Mouse (Mus musculus) thymus, postnatal 4 days (tissue): ENCODE measurements around the gene Saysd1.

Experiments
- DNase-seq: peaks from one replicate; pipeline ENCODE4 v3.0.0; 2021

The Saysd1 gene

DNA sequence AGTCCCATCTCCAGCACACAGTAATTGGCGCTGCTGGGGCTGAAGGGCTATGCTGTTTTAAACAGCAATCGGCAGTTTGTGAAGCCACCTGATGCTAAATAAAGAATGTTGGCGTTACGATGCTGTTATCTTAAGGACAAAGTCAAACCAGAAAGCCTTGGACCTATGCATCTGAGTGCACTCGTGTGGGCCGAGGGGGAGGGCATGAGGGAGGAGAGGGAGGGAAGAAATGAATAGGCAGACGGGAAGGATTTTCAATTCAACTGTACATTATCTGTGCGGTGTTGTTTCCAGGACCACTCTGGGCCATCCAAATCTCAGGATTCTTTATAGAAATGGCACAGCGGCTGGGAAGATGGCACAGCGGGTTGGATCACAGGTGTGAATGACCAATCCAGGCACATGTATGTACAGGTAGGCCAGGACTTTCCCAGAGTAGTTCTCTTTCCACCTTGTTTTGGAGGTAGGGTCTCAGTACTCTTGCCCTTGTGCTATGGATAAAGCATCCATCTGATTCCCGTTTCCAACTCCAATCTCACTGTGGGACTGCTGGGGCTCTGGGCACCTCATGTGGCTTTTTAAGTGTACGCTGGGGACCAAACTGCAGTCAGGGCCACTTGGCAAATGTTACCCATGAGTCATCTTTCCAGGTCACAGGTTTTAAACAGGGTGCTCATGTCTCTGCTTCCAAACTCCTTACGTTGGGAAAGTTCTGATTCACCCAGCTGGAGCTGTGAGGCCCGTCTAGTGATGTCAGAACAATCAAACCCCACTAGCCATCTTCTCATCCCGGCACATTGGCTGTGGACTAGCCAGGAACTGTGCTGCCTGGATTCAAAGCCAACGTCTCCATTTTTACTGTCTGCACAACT lies at the start of gene Saysd1:
TSS of gene Saysd1 (minus strand) at position 51 of the 872 bp plus-strand sequence.
- no peak for DNase-seq

- no peak for DNase-seq
Observed at GRCm38 (mm10) chr14:20185426-20185825, 47.1 kb upstream of the Saysd1 start.

DNA sequence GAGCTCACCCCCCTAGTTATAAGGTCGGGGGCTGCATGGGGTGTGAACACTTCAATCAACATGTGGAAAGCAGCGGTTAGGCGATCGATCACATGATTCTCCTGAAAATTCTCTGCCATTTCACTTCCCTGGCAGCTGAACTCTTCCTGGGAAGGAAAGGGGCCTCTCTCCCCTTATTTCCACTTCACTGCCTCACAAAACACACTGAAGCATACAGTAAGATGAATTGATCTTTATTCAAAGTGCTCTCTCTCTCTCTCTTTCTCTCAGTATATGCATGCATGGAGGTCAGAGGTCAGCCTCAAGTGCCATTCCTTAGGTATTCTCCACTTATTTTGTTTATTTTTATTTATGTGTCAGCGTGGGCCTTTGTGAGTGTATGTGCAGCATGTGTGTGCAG lies 45.4 kb upstream of the Saysd1 start:
- DNase-seq: no peak

DNA sequence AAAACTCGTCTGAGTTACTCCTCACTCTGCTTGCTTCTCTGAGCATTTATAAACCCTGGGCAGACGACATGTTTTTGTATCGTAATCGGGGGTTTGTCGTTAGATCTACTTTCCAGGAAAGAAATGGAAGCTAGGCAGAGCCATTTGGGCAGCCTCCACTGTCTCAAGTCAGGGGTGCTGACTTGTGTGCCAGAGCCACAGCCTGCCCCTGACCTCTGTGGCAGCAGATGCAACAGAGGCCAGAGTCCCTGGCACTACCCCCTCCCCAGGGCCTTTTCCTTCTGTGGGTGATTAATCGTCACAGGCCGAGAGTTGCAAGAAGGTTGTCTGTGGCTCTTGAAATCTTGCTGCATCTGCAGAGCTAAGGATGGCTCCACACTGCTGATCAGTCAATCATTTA lies 44.3 kb upstream of the Saysd1 start:
- no peak for DNase-seq

GRCm38 (mm10) chr14:20181466-20181921 lies 43.2 kb upstream of the Saysd1 start, which contains the start of gene Kcnk5:
Gene Kcnk5, minus strand, starts transcription at chr14:20181809.
- DNase-seq: peak; percentile 97

- DNase-seq: peak; percentile 59
Observed at GRCm38 (mm10) chr14:20180751-20181162, 42.4 kb upstream of the Saysd1 start.

- no peak for DNase-seq
Observed at GRCm38 (mm10) chr14:20180304-20180703, 42.0 kb upstream of the Saysd1 start.

DNA sequence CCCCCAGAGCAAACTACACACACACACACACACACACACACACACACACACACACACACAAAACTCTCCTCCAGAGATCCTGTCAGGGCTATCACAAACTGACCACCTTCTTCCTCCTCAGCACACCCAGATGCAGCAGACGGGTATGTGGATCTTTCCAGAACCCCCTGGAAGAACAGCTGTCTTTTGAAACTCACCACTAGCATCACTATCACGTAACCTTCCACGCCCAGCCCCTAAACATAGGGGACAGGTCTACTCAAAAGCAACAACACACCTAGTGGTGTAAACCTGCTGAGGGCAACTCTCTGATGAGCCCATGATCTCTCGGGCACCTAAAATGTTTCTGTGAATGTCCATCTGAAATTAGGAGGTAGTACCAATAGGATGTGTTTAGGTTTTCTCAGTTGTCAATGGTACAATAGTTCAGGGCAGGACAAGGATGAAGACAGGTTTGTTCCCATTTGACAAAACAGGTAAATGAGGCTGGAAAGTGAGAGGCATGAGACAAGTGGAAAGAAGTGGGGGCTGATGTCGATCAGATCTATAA lies 41.5 kb upstream of the Saysd1 start:
- DNase-seq: no peak

DNA sequence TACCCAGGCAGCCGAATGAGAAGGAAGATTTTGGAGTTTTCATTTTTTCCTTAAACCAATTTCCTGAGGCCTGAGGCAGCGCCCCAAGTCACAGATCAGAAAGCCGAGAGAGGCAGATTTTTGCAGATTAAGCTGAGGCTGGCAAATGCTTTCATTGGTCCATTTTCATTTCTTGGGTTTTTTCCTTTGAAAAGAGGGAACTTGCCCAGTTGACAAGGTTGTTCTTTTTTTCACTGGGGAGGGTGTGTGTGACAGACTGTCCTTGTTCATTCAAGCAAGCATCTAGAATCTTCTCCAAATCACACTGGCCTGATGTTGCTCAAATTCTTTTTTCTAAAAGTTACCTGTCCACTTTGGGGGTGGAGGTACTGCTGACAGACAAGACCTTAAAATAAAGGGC lies 40.7 kb upstream of the Saysd1 start:
- DNase-seq: no peak

- DNase-seq: peak; percentile 22
Observed at GRCm38 (mm10) chr14:20178593-20178992, 40.3 kb upstream of the Saysd1 start.

GRCm38 (mm10) chr14:20177494-20178123 lies 39.3 kb upstream of the Saysd1 start:
- DNase-seq: no peak

- no peak for DNase-seq
Observed at GRCm38 (mm10) chr14:20175705-20176104, 37.4 kb upstream of the Saysd1 start.

- no peak for DNase-seq
Observed at GRCm38 (mm10) chr14:20175114-20175513, 36.8 kb upstream of the Saysd1 start.

- DNase-seq: no peak
Observed at GRCm38 (mm10) chr14:20174696-20175095, 36.4 kb upstream of the Saysd1 start.

DNA sequence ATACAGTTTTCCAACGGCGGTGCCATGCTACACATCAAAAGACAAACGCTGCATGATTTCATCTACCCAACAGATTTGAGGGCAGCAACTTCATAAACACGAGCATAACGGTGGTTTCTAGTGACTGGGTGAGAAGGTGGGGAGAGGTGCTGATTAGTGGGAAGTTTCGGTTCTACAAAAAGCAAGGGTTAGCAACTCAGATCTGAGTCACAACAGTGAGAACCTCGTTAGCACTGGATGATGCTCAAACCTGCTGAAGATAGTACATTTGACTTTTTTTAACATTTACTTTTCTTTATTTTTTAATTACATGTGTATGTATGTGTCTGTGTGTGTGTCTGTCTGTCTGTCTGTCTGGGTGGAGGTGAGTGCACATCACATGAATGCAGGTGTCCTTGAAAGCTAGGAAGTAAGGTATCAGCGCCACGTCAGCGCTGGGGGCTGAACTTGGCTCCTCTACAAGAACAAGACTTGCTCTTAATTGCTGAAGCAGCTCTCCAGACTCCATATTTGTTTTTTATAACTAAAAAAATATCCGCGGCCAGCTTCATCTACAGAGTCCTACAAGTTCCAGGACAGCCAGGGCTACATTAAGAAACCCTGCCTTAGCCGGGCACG lies 35.6 kb upstream of the Saysd1 start:
- peak; percentile 30 for DNase-seq

DNA sequence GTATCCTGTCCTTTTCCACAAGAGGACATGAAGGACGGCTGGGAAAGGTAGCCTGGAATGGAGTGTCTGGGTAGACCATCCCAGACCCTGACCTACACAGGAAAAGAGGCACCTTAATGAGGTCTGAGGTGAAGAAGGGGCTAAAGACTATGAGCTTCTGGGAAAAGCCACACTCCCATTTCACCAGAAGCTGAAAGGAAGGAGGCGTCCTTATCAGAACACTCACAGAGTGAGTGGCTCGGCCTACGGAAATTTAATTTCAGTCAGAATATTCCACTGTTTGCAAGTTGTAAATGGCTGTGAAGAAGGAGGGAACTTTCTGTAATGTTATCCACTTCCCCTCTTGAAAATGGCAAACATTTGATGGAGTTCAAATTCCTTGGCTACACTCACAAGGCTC lies 34.6 kb upstream of the Saysd1 start:
- DNase-seq: no peak

GRCm38 (mm10) chr14:20172509-20172908 lies 34.2 kb upstream of the Saysd1 start:
- DNase-seq: peak; percentile 36

DNA sequence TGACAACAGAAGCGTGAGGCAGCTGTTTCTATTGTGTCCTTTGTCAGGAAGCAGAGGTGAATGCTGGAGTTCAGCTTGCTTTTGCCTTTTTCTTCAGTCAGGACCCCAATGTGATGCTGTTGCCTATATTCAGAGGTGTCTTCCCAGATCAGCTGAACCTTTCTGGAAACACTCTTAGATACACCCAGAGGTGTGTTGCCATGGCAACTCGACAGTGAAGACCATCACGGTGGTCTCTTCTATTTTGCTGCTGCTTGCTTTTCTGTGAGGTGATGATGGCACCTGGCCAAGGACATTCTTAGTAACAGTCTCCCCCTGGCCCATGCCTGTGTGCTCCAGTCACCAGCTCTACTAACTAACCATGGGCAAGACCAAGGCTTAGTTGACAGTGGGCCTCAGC lies 33.5 kb upstream of the Saysd1 start:
- DNase-seq: no peak

DNA sequence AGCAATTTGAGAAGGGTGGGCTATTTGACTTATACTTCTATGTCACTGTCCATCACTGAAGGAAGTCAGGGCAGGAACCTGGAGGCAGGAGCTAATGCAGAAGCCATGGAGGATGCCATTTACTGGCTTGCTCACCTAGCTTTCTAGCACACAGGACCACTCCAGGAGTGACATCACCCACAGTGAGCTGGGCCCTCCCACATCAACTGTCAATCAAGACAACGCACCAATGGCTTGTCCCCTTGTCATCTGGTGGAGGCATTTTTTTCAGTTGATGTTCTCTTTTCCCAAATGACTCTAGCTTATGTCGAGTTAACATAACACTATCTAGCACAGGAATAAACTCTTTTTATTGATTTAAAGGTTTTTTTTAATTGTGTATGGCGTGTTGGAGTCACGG lies 30.9 kb upstream of the Saysd1 start:
- peak; percentile 24 for DNase-seq

DNA sequence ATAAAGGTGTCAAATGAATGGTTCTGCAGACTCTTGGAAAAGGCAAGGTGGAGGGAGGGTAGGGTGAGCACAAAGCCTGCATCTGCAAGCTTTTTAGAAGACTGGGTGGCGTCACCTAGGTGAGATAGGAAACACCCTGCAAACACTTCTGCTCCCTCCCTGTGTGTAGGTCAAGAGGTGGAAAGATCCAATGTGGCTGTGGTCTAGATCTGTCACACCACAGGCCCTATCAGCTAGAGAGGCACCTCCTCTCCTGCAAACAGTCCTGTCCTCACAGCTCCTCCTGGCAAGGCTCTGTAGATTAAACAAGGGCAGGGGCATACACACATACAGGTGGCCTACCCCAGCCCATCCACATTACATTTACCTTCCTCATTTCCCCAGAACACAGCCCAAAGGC lies 30.1 kb upstream of the Saysd1 start:
- DNase-seq: no peak

- no peak for DNase-seq
Observed at GRCm38 (mm10) chr14:20168054-20168453, 29.7 kb upstream of the Saysd1 start.

DNA sequence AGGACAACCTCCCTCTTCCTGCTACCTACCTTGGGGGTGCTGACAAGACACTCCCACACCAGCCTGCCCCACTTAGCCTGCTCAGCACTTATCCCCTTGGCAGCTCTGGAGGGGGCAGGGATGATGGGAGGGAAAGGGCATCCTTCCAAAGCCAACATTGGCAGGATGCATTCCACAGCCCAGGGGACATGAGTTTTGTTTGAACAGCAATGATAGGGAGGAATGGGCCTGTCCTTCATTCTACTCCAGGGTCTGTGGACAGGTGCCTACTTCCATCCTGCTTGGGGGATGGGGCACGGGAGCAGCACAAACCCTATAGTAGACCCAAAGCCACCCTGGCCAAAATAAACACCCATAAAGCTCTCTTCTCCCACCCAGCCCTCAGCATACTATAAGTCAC lies 27.1 kb upstream of the Saysd1 start:
- no peak for DNase-seq

DNA sequence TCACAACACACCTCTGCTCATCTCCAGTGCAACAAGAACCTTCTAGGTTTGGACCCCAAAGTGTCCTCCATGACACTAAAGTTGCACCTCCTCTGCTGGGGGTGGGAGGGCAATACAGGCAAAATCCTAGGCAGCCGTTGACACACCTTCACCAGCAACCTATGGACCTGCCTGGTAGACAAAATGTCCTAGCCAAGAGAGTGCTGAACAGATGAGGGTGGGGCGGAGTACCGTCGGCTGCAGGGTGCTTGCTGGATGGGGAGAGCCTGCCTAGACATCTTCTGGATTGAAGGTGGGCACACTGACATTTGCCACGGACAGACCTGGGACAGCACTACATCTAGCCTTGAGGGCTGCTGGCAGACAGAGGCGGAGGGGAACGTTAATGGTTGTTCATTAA lies 26.1 kb upstream of the Saysd1 start:
- no peak for DNase-seq
